In genomic region chr11:84129799-84130185, GRCm38 (mm10) we compare ENCODE assay signal across 9 mouse cellular contexts. TPM values are rescaled to one million over a fixed set of nuclear protein-coding genes. Genes with fewer than 3 reads are reported as not detected.
DNase-seq lines count a peak whose midpoint lies in the region; ATAC-seq and TF ChIP-seq lines count a peak whose summit lies in the region.
"Had no signal": no experiment of that assay in that cellular context is flagged by ENCODE, and none has a peak within 500 bp of the region (broad histone marks: within the 10 kb centered on the region; RNA-seq: fewer than 3 reads in every experiment).

No protein-coding gene starts in this region.

- H3K27me3 ChIP-seq in heart, embryonic 12.5 days (replicated peaks): peaks cover 4% of the 10 kb centered on the region; the same call in 1 of the 2 replicates
- H3K27me3 ChIP-seq in heart, embryonic 16.5 days (ENCODE audit: control insufficient read depth, insufficient read depth, low read length): no peaks in the 10 kb centered on the region

- intact Hi-C loops in heart, postnatal 25 days (cut with DNase I): loop anchor here (1.0 kb wide), 1 partner anchor 61 kb away; no protein-coding TSS in a partner anchor

- in situ Hi-C loops in ES-E14 (cut with MboI; ENCODE audit: low sequenced_read_pairs in 2 of 2, unreplicated experiment in 2 of 2): no loop called here

- no peaks in the 10 kb centered on the region for H3K9me3 ChIP-seq in heart, embryonic 12.5 days (replicated peaks)
- H3K9me3 ChIP-seq in ES-E14 (ENCODE audit: control insufficient read depth, insufficient read depth, low read depth, low read length): no peaks in the 10 kb centered on the region
- H3K9me3 ChIP-seq in heart, embryonic 16.5 days (replicated peaks; ENCODE audit: control insufficient read depth, low read length): no peaks in the 10 kb centered on the region

- no peak for DNase-seq in heart, postnatal 25 days (ENCODE audit: low spot score)
- no peak for DNase-seq in ES-E14 (ENCODE audit: low read depth, low spot score)
- DNase-seq in urinary bladder, postnatal 4 days (ENCODE audit: low spot score in 2 of 2): no peak
- no peak for DNase-seq in frontal cortex, postnatal 14 days (ENCODE audit: low spot score in 2 of 2)
- no peak for DNase-seq in left cerebral cortex, adult 11 months (ENCODE audit: low spot score)

- H3K4me1 ChIP-seq in heart, embryonic 12.5 days (replicated peaks): peaks cover 6% of the 10 kb centered on the region; the same call in 1 of the 2 replicates
- H3K4me1 ChIP-seq in ES-E14 (ENCODE audit: control insufficient read depth in 2 of 2, insufficient read depth in 2 of 2, low read length in 2 of 2, poor library complexity in 1 of 2): no peaks in the 10 kb centered on the region
- peaks cover 7% of the 10 kb centered on the region for H3K4me1 ChIP-seq in heart, embryonic 16.5 days (ENCODE audit: control insufficient read depth, insufficient read depth, low read length)

- H3K36me3 ChIP-seq in heart, embryonic 12.5 days: peaks cover 22% of the 10 kb centered on the region
- H3K36me3 ChIP-seq in ES-E14 (ENCODE audit: control insufficient read depth, insufficient read depth, low read length, poor library complexity, severe bottlenecking): peaks cover 17% of the 10 kb centered on the region
- peaks cover 14% of the 10 kb centered on the region for H3K36me3 ChIP-seq in heart, embryonic 16.5 days (ENCODE audit: control insufficient read depth, insufficient read depth)

- peak overlapping the region; percentile 91 for H3K9ac ChIP-seq in heart, embryonic 12.5 days
- H3K9ac ChIP-seq in ES-E14 (ENCODE audit: insufficient read depth, low read depth, low read length, poor library complexity, severe bottlenecking): peak overlapping the region; percentile 59; the same call in 1 of the 2 replicates
- peak overlapping the region; percentile 92 for H3K9ac ChIP-seq in heart, embryonic 16.5 days (ENCODE audit: low read length)

- H3K4me2 ChIP-seq in heart, embryonic 12.5 days: peak overlapping the region; percentile 85
- H3K4me2 ChIP-seq in heart, embryonic 16.5 days (ENCODE audit: low read depth, low read length): peak overlapping the region; percentile 92

- no peak overlapping the region for H3K27ac ChIP-seq in heart, embryonic 12.5 days (ENCODE audit: poor library complexity, severe bottlenecking)
- H3K27ac ChIP-seq in ES-E14 (ENCODE audit: insufficient read depth, low read depth, low read length, poor library complexity, severe bottlenecking): no peak overlapping the region
- H3K27ac ChIP-seq in heart, embryonic 16.5 days (ENCODE audit: low read length): no peak overlapping the region

- peak overlapping the region; percentile 92 for H3K4me3 ChIP-seq in heart, embryonic 12.5 days
- peak overlapping the region; percentile 92 to 93 for H3K4me3 ChIP-seq in ES-E14 (ENCODE audit: insufficient read depth in 1 of 2, low read depth in 1 of 2, low read length in 2 of 2, poor library complexity in 1 of 2, severe bottlenecking in 1 of 2)
- H3K4me3 ChIP-seq in heart, embryonic 16.5 days (ENCODE audit: low read length): peak overlapping the region; percentile 93

- no peak for ATAC-seq in heart, embryonic 12.5 days (ENCODE audit: insufficient number of reproducible peaks, low FRiP score)
- no peak for ATAC-seq in heart, embryonic 16.5 days (replicated peaks; ENCODE audit: extremely low read depth, insufficient read depth, low FRiP score)
- 0 out of 2 replicates have a peak, but pooled peaks have one; percentile 12 for ATAC-seq in megakaryocyte-erythroid progenitor cell, adult 5-6 weeks (replicated peaks; ENCODE audit: low FRiP score, low TSS enrichment, poor library complexity, severe bottlenecking)

- 8% methylated on average over 11 of the region's 11 CpGs for WGBS in heart, embryonic 12.5 days
- 7% methylated on average over 11 of the region's 11 CpGs for WGBS in heart, embryonic 16.5 days

TF ChIP-seq in ES-E14, 5 proteins besides CTCF, POLR2A, EP300 and RAD21:
- no peak for TF ChIP-seq ZNF384 (IDR thresholded peaks at IDR 0.05; ENCODE audit: low read depth, low read length)

RNA-seq across cellular contexts. Expression of gene Acaca, which starts 0.3 kb away (rescaled TPM):
- polyA plus RNA-seq in heart, embryonic 12.5 days (2016; fragmentation: Nextera tagmentation; extraction: Ambion mirVana): 13.1 and 15.4 TPM in 2 replicates
- total RNA-seq in heart, postnatal 25 days (2021): 10 to 100 TPM; 16.5 to 22.1 TPM
- 65.3 and 68.0 TPM in 2 replicates for total RNA-seq in ES-E14 (2012; rRNA removed)
- polyA plus RNA-seq in heart, embryonic 16.5 days (2015; fragmentation: Nextera tagmentation; extraction: Ambion mirVana): 5.1 and 6.8 TPM in 2 replicates
- 30.2 and 41.0 TPM in 2 replicates for total RNA-seq in megakaryocyte-erythroid progenitor cell, adult 5-6 weeks (2014; fragmentation: Nextera tagmentation)
- 22.5 and 38.4 TPM in 2 replicates for total RNA-seq in megakaryocyte-erythroid progenitor cell, adult 5-6 weeks (2017)

RNA-seq across cellular contexts. Expression of gene Tada2a, which starts 0.4 kb away (rescaled TPM):
- 22.0 and 22.9 TPM in 2 replicates for polyA plus RNA-seq in heart, embryonic 12.5 days (2016; fragmentation: Nextera tagmentation; extraction: Ambion mirVana)
- 1 to 10 TPM; 7.0 TPM for total RNA-seq in heart, postnatal 25 days (2021)
- total RNA-seq in ES-E14 (2012; rRNA removed): 36.5 and 38.9 TPM in 2 replicates
- polyA plus RNA-seq in heart, embryonic 16.5 days (2015; fragmentation: Nextera tagmentation; extraction: Ambion mirVana): 17.3 and 20.7 TPM in 2 replicates
- total RNA-seq in megakaryocyte-erythroid progenitor cell, adult 5-6 weeks (2014; fragmentation: Nextera tagmentation): 35.2 and 37.8 TPM in 2 replicates
- 35.0 and 38.3 TPM in 2 replicates for total RNA-seq in megakaryocyte-erythroid progenitor cell, adult 5-6 weeks (2017)

RNA-seq across cellular contexts. Expression of gene Gm11437, which starts 37.5 kb away (rescaled TPM):
- polyA plus RNA-seq in heart, embryonic 12.5 days (2016; fragmentation: Nextera tagmentation; extraction: Ambion mirVana): not detected in 2 replicates
- not detected for total RNA-seq in heart, postnatal 25 days (2021)
- not detected in 2 replicates for total RNA-seq in ES-E14 (2012; rRNA removed)
- polyA plus RNA-seq in heart, embryonic 16.5 days (2015; fragmentation: Nextera tagmentation; extraction: Ambion mirVana): not detected in 2 replicates
- total RNA-seq in megakaryocyte-erythroid progenitor cell, adult 5-6 weeks (2014; fragmentation: Nextera tagmentation): not detected in 2 replicates
- total RNA-seq in megakaryocyte-erythroid progenitor cell, adult 5-6 weeks (2017): not detected in 2 replicates
- total RNA-seq: gastrocnemius, postnatal 14 days had no signal
